Mouse (Mus musculus): ENCODE data around the gene Fnip2. TPM values are rescaled to one million over a fixed set of nuclear protein-coding genes. Genes with fewer than 3 reads are reported as not detected.

Gene Fnip2
- total RNA-seq, 2 experiments from 2014 or later = 42.9 to 46.9 TPM

- no peak for DNase-seq
- intact Hi-C loops (cut with DNase I) = no loop called here
Measured at GRCm38 (mm10) chr3:79531581-79532271, 35.9 kb downstream of the Fnip2 start.

- DNase-seq = no peak
- intact Hi-C loops (cut with DNase I) = no loop called here
Measured at GRCm38 (mm10) chr3:79529499-79530096, 38.0 kb downstream of the Fnip2 start.

- no peak for DNase-seq
- intact Hi-C loops (cut with DNase I) = no loop called here
Measured at GRCm38 (mm10) chr3:79528451-79528850, 39.1 kb downstream of the Fnip2 start.

- DNase-seq = no peak
- intact Hi-C loops (cut with DNase I) = no loop called here
Measured at GRCm38 (mm10) chr3:79527921-79528320, 39.7 kb downstream of the Fnip2 start.

- intact Hi-C loops (cut with DNase I) = no loop called here
- no peak for DNase-seq
Measured at GRCm38 (mm10) chr3:79527521-79527920, 40.1 kb downstream of the Fnip2 start.

- DNase-seq = no peak
- intact Hi-C loops (cut with DNase I) = no loop called here
Measured at GRCm38 (mm10) chr3:79523349-79523748, 44.2 kb downstream of the Fnip2 start.

- intact Hi-C loops (cut with DNase I) = loop anchor here (10.0 kb wide), 1 partner anchor 45 kb away; the partner anchor contains the start of gene Fnip2
- no peak for DNase-seq
Measured at GRCm38 (mm10) chr3:79519862-79520261, 47.7 kb downstream of the Fnip2 start.

GRCm38 (mm10) chr3:79518761-79519527 lies 48.7 kb downstream of the Fnip2 start:
- intact Hi-C loops (cut with DNase I) = loop anchor here (10.0 kb wide), 1 partner anchor 46 kb away; the partner anchor contains the start of gene Fnip2
- peak; percentile 42 for DNase-seq

- DNase-seq = peak; percentile 54
- intact Hi-C loops (cut with DNase I) = loop anchor here (10.0 kb wide), 1 partner anchor 47 kb away; the partner anchor contains the start of gene Fnip2
Measured at GRCm38 (mm10) chr3:79517884-79518591, 49.6 kb downstream of the Fnip2 start.

- DNase-seq = no peak
- intact Hi-C loops (cut with DNase I) = loop anchor here (10.0 kb wide), 1 partner anchor 48 kb away; the partner anchor contains the start of gene Fnip2
Measured at GRCm38 (mm10) chr3:79516958-79517357, 50.6 kb downstream of the Fnip2 start.

GRCm38 (mm10) chr3:79516099-79516920 lies 51.3 kb downstream of the Fnip2 start:
- DNase-seq = no peak
- intact Hi-C loops (cut with DNase I) = loop anchor here (10.0 kb wide), 1 partner anchor 48 kb away; the partner anchor contains the start of gene Fnip2

- intact Hi-C loops (cut with DNase I) = loop anchor here (10.0 kb wide), 1 partner anchor 50 kb away; the partner anchor contains the start of gene Fnip2
- no peak for DNase-seq
Measured at GRCm38 (mm10) chr3:79514304-79514703, 53.3 kb downstream of the Fnip2 start.

GRCm38 (mm10) chr3:79501166-79501728 lies 66.3 kb downstream of the Fnip2 start:
- no peak for DNase-seq
- intact Hi-C loops (cut with DNase I) = no loop called here

GRCm38 (mm10) chr3:79500279-79500678 lies 67.3 kb downstream of the Fnip2 start:
- intact Hi-C loops (cut with DNase I) = no loop called here
- no peak for DNase-seq

- no peak for DNase-seq
- intact Hi-C loops (cut with DNase I) = loop anchor here (5.0 kb wide), 2 partner anchors 274 to 289 kb away; no protein-coding TSS in a partner anchor
Measured at GRCm38 (mm10) chr3:79496668-79497067, 70.9 kb downstream of the Fnip2 start.

GRCm38 (mm10) chr3:79495151-79495550 lies 72.4 kb downstream of the Fnip2 start:
- intact Hi-C loops (cut with DNase I) = loop anchor here (5.0 kb wide), 2 partner anchors 273 to 288 kb away; no protein-coding TSS in a partner anchor
- DNase-seq = no peak

GRCm38 (mm10) chr3:79494028-79494427 lies 73.6 kb downstream of the Fnip2 start:
- no peak for DNase-seq
- intact Hi-C loops (cut with DNase I) = no loop called here

GRCm38 (mm10) chr3:79493064-79493463 lies 74.5 kb downstream of the Fnip2 start:
- no peak for DNase-seq
- intact Hi-C loops (cut with DNase I) = no loop called here

GRCm38 (mm10) chr3:79491614-79492013 lies 76.0 kb downstream of the Fnip2 start:
- DNase-seq = no peak
- intact Hi-C loops (cut with DNase I) = no loop called here

All from left cerebral cortex, postnatal 4 days (tissue).